16 mouse cellular contexts compared by ENCODE assay signal in genomic region chr7:121677105-121677753, GRCm38 (mm10). TPM values are rescaled to one million over a fixed set of nuclear protein-coding genes. Genes with fewer than 3 reads are reported as not detected.
DNase-seq lines count a peak whose midpoint lies in the region; ATAC-seq and TF ChIP-seq lines count a peak whose summit lies in the region.
"Had no signal": no experiment of that assay in that cellular context is flagged by ENCODE, and none has a peak within 500 bp of the region (broad histone marks: within the 10 kb centered on the region; RNA-seq: fewer than 3 reads in every experiment).

No protein-coding gene starts in this region.

- H3K4me1 ChIP-seq in forebrain, embryonic 15.5 days: peaks cover 9% of the 10 kb centered on the region
- H3K4me1 ChIP-seq in forebrain, embryonic 12.5 days: no peaks in the 10 kb centered on the region; the same call in 1 of the 2 replicates
- peaks cover 67% of the 10 kb centered on the region for H3K4me1 ChIP-seq in megakaryocyte, embryonic 14.5 days
- H3K4me1 ChIP-seq in cerebellum, adult 2 months (ENCODE audit: control insufficient read depth, insufficient read depth, low read length): peaks cover 2% of the 10 kb centered on the region; the same call in 1 of the 2 replicates
- H3K4me1 ChIP-seq: heart, embryonic 15.5 days; neural tube, embryonic 12.5 days had no signal

- 29% methylated on average over 4 of the region's 4 CpGs for WGBS in forebrain, embryonic 15.5 days
- 70% methylated on average over 4 of the region's 4 CpGs for WGBS in forebrain, embryonic 12.5 days
- WGBS in cerebellum, adult 2 months: 30% methylated on average over 4 of the region's 4 CpGs

- no peaks in the 10 kb centered on the region for H3K27me3 ChIP-seq in forebrain, embryonic 15.5 days
- no peaks in the 10 kb centered on the region for H3K27me3 ChIP-seq in forebrain, embryonic 12.5 days
- H3K27me3 ChIP-seq in megakaryocyte, embryonic 14.5 days (replicated peaks): no peaks in the 10 kb centered on the region
- H3K27me3 ChIP-seq in cerebellum, adult 2 months (ENCODE audit: control insufficient read depth, insufficient read depth, low read length): no peaks in the 10 kb centered on the region
- H3K27me3 ChIP-seq: heart, embryonic 15.5 days; limb, embryonic 13.5 days; neural tube, embryonic 12.5 days had no signal

- H3K4me3 ChIP-seq in forebrain, embryonic 15.5 days: no peak overlapping the region
- no peak overlapping the region for H3K4me3 ChIP-seq in forebrain, embryonic 12.5 days (replicated peaks)
- peak overlapping the region; percentile 38 for H3K4me3 ChIP-seq in megakaryocyte, embryonic 14.5 days (replicated peaks)
- H3K4me3 ChIP-seq in cerebellum, adult 2 months (replicated peaks; ENCODE audit: insufficient read depth, low read depth, low read length): no peak overlapping the region
- H3K4me3 ChIP-seq: heart, embryonic 15.5 days; limb, embryonic 13.5 days; neural tube, embryonic 12.5 days had no signal

- peak; percentile 31 to 53 for DNase-seq in cerebellum, adult 2 months
- DNase-seq in kidney, postnatal 36 days: peak; percentile 32 to 39
- no peak for DNase-seq in adipocyte (ENCODE audit: low spot score)
- DNase-seq: lung, postnatal 36 days; right cerebral cortex, postnatal 25 days had no signal

- H3K9me3 ChIP-seq in forebrain, embryonic 15.5 days: no peaks in the 10 kb centered on the region
- H3K9me3 ChIP-seq in forebrain, embryonic 12.5 days: no peaks in the 10 kb centered on the region
- no peaks in the 10 kb centered on the region for H3K9me3 ChIP-seq in megakaryocyte, embryonic 14.5 days
- H3K9me3 ChIP-seq: heart, embryonic 15.5 days; limb, embryonic 13.5 days; neural tube, embryonic 12.5 days had no signal

- TF ChIP-seq POLR2A in cerebellum, adult 2 months (IDR thresholded peaks at IDR 0.05; ENCODE audit: borderline replicate concordance, insufficient read depth, low read length): no peak

- peaks cover 10% of the 10 kb centered on the region for H3K36me3 ChIP-seq in forebrain, embryonic 15.5 days
- peaks cover 18% of the 10 kb centered on the region for H3K36me3 ChIP-seq in forebrain, embryonic 12.5 days (replicated peaks)
- H3K36me3 ChIP-seq in megakaryocyte, embryonic 14.5 days (replicated peaks; ENCODE audit: low read length): peaks cover 60% of the 10 kb centered on the region

- H3K4me2 ChIP-seq in forebrain, embryonic 15.5 days (replicated peaks): no peak overlapping the region
- H3K4me2 ChIP-seq in forebrain, embryonic 12.5 days: no peak overlapping the region
- H3K4me2 ChIP-seq: heart, embryonic 15.5 days; limb, embryonic 13.5 days; neural tube, embryonic 12.5 days had no signal

- H3K9ac ChIP-seq in forebrain, embryonic 15.5 days (replicated peaks): no peak overlapping the region
- H3K9ac ChIP-seq in forebrain, embryonic 12.5 days: no peak overlapping the region
- H3K9ac ChIP-seq: heart, embryonic 15.5 days; limb, embryonic 13.5 days; neural tube, embryonic 12.5 days had no signal

- no peak for TF ChIP-seq CTCF in cerebellum, adult 2 months (IDR thresholded peaks at IDR 0.05; ENCODE audit: borderline replicate concordance, insufficient read depth, low read depth, low read length)

- H3K27ac ChIP-seq in forebrain, embryonic 15.5 days (replicated peaks): peak overlapping the region; percentile 50; the same call in 1 of the 2 replicates
- no peak overlapping the region for H3K27ac ChIP-seq in forebrain, embryonic 12.5 days
- no peak overlapping the region for H3K27ac ChIP-seq in cerebellum, adult 2 months (ENCODE audit: insufficient read depth, low read length)
- H3K27ac ChIP-seq: heart, embryonic 15.5 days; limb, embryonic 13.5 days; neural tube, embryonic 12.5 days; stomach, postnatal 0 days had no signal

- ATAC-seq in forebrain, embryonic 15.5 days (replicated peaks): 0 out of 2 replicates have a peak, but pooled peaks have one; percentile 48
- no peak; the same call in 1 of the 2 replicates for ATAC-seq in forebrain, embryonic 12.5 days (ENCODE audit: low FRiP score)
- no peak for ATAC-seq in megakaryocyte, adult 5-6 weeks (ENCODE audit: poor library complexity, severe bottlenecking)
- ATAC-seq in erythroid progenitor cell, adult 5-6 weeks (replicated peaks; ENCODE audit: low FRiP score, poor library complexity, severe bottlenecking): no peak
- ATAC-seq: intestine, postnatal 0 days had no signal

RNA-seq across cellular contexts. Expression of gene Usp31, which starts 29.8 kb away (rescaled TPM):
- 3.5 and 3.6 TPM in 2 replicates for polyA plus RNA-seq in forebrain, embryonic 15.5 days (2015; fragmentation: Nextera tagmentation; extraction: Ambion mirVana)
- 4.4 and 4.5 TPM in 2 replicates for polyA plus RNA-seq in forebrain, embryonic 12.5 days (2016; fragmentation: Nextera tagmentation; extraction: Ambion mirVana)
- 0.20 and 0.89 TPM in 2 replicates for polyA plus RNA-seq in megakaryocyte, embryonic 14.5 days (2012; ENCODE audit: insufficient read depth, low replicate concordance)
- total RNA-seq in megakaryocyte, adult 5-6 weeks (2015): 4.7 and 5.3 TPM in 2 replicates
- 4.0 and 4.5 TPM in 2 replicates for total RNA-seq in megakaryocyte, adult 5-6 weeks (2017)
- 26.0 and 28.4 TPM in 2 replicates for polyA plus RNA-seq in cerebellum, adult 2 months (2012; rRNA removed)
- total RNA-seq in erythroid progenitor cell, adult 5-6 weeks (2015; ENCODE audit: low replicate concordance): 5.0 and 6.3 TPM in 2 replicates
- 5.9 and 7.6 TPM in 2 replicates for total RNA-seq in erythroid progenitor cell, adult 5-6 weeks (2017; ENCODE audit: low replicate concordance)

RNA-seq across cellular contexts. Expression of gene Scnn1g, which starts 57.0 kb away (rescaled TPM):
- polyA plus RNA-seq in forebrain, embryonic 15.5 days (2015; fragmentation: Nextera tagmentation; extraction: Ambion mirVana): not detected in 2 replicates
- not detected in 2 replicates for polyA plus RNA-seq in forebrain, embryonic 12.5 days (2016; fragmentation: Nextera tagmentation; extraction: Ambion mirVana)
- 0.15 TPM in 1 of 2 replicates, not detected in the other for polyA plus RNA-seq in megakaryocyte, embryonic 14.5 days (2012; ENCODE audit: insufficient read depth, low replicate concordance)
- total RNA-seq in megakaryocyte, adult 5-6 weeks (2015): not detected in 2 replicates
- not detected in 2 replicates for total RNA-seq in megakaryocyte, adult 5-6 weeks (2017)
- polyA plus RNA-seq in cerebellum, adult 2 months (2012; rRNA removed): 2.7 and 3.2 TPM in 2 replicates
- total RNA-seq in erythroid progenitor cell, adult 5-6 weeks (2015; ENCODE audit: low replicate concordance): not detected in 2 replicates
- not detected in 2 replicates for total RNA-seq in erythroid progenitor cell, adult 5-6 weeks (2017; ENCODE audit: low replicate concordance)
- total RNA-seq: gastrocnemius, adult 8-10 months had no signal
